Mouse (Mus musculus): ENCODE measurements around the gene Fgf7.

The Fgf7 gene

GRCm38 (mm10) chr2:126034379-126035005 lies at the start of gene Fgf7:
Gene Fgf7, plus strand, starts transcription at chr2:126034658.
- DNase-seq (ENCODE audit: low spot score in 2 of 2) = no peak

- DNase-seq (ENCODE audit: low spot score in 2 of 2) = no peak
These were observed 32.2 kb upstream of the Fgf7 start for GRCm38 (mm10) chr2:126002291-126002690.

DNA sequence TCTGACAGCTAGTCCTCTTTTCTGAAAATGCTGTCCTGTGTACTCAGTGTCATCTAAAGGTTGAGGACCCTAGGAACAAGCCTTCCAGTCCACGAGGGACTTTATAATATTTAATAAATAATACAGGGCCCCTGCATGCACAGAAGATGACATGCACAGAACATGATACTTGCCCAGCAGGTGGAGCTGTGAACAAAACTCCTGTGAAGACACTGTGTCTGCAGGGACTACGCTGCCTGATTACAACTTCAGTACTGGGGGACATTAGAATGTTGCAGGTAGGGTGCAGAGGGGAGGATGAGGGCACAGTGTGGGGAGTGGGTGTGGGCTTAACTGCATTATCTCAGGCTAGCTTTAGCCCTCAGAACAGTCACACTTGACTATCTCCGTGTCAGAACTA lies 28.4 kb upstream of the Fgf7 start:
- peak; percentile 48 to 58 for DNase-seq (ENCODE audit: low spot score in 2 of 2)

DNA sequence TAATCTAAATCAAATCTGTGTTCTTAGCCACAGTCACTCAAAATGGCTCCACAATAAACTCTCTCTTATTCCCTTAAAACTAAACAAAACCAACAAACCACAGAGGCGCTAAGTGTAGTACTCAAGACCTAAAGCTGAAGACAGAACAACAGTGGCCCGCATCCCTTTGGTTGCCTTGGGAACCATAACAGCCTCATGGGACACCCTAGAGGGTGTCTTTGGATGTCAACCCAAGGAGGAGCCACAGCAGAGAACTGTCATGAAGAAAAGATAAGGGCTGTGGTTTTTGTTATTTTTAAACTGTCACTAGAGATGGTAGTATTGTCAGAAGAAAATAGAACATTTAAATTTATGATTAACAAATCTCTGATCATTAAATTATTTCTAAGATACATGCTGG lies 27.7 kb upstream of the Fgf7 start:
- DNase-seq (ENCODE audit: low spot score in 2 of 2) = no peak

GRCm38 (mm10) chr2:126014989-126015710 lies 19.3 kb upstream of the Fgf7 start:
- no peak for DNase-seq (ENCODE audit: low spot score in 2 of 2)

DNA sequence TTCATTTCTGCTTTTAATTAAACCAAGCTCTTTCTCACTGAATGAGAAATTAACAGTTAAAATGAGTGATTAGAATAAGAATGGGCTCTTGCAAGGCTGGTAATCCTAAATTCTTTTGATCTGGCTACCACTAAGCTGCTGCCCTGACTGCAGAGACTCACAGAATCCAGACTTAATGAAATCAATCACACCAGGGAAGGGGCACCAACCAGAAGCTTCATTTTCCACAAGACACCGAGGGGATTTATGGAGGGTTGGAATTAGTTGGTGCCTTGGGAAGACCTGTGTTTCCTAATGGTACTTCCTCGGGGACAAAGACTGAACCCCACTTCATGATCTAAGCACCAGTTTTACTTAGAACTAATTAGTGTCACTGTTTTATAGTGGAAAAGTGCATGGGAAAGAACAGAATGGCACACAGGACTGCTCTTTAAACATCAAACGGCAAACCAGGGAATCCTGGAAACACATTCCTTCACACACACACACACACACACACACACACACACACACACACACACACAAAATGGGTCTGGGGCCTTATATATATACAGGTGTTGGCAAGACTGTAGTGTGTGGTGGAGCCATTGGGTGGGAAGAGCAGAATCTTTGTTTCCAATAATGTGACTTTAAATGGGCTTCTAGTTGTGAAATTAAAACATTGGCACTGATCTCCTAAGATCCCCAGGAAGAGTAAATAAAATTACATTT lies 18.5 kb upstream of the Fgf7 start:
- DNase-seq (ENCODE audit: low spot score in 2 of 2) = no peak

- no peak for DNase-seq (ENCODE audit: low spot score in 2 of 2)
These were observed 3.1 kb upstream of the Fgf7 start for GRCm38 (mm10) chr2:126031186-126031900.

DNA sequence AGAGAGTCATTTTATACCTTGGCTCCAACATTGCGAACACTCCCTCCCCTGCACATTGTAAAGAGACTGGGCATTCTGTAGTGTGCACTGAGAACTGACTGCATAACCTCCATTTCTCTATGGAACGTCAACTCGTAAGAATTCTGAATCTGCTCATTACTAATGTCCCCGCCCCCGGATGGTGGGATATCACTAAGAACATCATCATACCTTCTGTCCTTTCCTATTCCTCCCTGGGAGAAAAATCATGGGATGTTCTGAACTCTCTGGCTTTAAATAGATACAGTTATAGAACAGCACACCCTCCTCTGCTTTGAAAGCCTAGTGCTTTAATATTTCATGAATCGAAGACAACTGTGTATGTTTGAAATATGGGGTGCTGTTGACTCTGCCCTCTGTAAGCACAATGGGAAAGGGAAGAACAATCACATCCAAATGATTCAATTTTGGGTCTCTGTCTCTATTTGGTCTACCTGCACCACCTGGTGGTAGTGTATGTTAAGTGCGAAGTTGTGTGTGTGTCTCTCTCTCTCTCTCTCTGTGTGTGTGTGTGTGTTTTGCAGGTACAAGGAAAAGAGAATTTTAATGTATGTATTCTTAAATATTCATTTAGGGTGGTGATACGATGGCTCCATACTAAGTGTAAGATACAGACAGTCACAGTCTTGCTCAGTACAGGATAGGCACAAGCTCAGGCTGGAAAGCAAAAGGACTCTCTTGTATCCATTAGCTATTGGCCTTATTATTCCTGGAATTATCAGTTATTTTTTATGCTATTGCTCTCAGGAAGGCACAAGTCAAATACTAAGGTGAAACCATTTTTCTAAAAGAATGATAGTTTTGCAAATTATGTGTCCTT lies 1.1 kb upstream of the Fgf7 start:
- DNase-seq (ENCODE audit: low spot score in 2 of 2) = no peak

GRCm38 (mm10) chr2:126035013-126035770 lies 734 bp downstream of the Fgf7 start:
- no peak for DNase-seq (ENCODE audit: low spot score in 2 of 2)

- no peak for DNase-seq (ENCODE audit: low spot score in 2 of 2)
These were observed 1.7 kb downstream of the Fgf7 start for GRCm38 (mm10) chr2:126036121-126036520.

DNA sequence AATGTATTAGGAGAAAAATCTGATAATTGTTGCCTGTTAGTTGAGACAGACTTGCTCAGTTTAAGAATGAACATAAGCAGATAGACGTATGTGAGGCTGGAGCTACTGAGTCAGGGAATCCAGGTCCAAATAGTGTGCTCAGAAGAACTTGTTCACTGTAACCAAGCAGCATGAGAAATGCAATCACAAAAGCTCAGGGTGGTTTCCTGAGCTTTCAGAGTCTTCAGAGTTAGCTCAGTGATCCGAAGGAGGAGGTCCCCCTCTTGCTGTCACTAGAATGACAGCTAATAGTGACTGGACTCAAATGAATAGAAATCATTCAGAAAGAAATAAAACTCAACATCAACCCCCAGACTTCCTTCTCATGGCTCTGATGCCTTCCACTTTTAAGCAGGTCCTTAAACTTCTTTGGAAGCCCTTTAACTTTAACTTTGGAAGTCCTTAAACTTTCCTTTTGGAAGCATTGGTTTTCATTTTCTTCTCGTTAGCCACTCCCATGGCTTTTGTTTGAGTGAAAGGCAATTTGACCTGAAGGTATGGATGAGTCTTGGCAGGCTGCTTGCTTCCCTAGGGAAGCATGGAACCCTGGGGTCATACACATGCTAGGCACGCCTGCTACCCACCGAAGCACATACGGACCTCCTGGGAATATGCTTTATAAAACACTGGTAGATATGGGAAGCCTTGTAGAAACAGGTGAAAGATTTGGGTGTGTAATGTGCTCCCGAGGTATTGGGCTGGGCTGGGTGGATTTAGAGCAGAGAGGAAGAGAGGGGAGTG lies 4.0 kb downstream of the Fgf7 start:
- no peak for DNase-seq (ENCODE audit: low spot score in 2 of 2)

DNA sequence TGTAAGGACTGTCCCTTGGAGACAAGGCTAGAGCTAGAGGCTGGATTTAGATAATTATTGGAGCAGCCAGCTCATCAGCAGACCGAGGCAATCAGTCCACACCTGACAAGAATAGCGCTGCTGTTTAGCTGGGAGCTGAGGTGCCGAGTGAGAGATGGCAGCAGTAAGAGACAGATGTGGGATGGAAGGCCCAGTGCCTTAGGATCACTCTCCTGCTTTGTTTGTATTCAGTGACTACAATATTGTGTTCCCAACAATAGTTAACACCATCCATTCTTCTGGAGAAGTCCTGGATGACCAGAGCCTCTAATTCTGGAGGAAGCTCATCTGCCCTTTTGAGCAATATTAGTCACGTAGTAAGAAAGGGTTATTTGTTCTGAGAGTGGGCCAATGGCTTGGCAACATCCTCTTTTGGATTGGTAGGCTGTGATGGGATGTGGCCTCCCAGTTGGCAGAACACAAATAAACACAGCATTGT lies 5.0 kb downstream of the Fgf7 start:
- no peak for DNase-seq (ENCODE audit: low spot score in 2 of 2)

DNA sequence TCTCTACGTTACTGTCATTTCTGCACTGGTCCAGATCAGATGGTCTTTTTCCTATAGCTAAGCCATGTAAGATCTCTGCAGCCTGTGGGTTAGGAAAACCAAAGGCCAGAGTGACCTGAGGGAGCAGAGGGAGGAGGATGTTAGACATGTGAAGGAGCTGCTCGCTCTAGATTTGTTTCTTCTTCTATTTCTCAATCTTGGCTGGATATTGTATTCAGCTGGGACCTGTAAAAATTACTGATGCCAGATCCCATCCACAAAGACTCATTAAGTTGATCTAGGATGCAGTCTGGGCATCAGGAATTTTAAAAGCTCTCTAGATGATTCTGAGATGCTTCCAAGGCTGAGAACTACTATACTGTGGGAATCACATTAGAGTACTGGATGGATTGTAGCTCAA lies 6.2 kb downstream of the Fgf7 start:
- no peak for DNase-seq (ENCODE audit: low spot score in 2 of 2)

DNA sequence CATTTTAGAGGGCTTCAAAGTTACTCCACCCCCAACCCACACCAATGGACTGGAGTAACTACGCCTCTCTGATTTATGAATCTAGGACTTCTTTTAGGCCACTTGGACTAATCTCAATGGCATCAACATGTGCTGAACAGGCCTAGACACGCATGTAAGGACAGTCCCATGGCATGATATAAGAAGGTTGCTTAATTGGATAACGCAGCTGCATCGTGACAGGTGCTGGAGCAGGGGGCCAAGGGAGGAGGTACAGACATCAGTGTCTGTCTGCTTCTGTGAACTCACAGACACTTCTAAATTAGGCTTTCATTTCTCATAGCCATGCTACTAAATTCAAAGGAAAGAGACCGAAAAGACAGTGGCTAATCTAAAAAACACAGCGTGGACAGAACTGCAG lies 6.8 kb downstream of the Fgf7 start:
- DNase-seq (ENCODE audit: low spot score in 2 of 2) = no peak

DNA sequence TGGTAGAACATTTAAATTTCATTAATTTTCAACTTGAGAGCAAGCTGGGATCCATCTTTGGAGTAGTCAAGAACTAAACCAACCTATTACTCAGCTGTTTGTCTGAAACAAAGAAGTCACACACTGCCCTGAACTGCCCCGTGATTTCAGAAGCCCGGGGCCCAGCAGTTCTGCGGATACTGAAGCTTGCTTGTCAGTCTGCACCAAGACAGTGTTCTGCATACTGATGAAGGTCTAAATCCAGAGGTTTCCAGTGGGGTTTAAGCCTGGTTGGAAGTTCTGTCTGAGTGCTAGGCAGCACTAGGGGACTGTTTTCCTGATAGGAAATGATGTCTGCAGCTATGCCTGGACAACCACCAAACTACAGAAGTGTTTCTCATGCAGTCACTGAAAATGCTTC lies 8.2 kb downstream of the Fgf7 start:
- DNase-seq (ENCODE audit: low spot score in 2 of 2) = no peak

DNA sequence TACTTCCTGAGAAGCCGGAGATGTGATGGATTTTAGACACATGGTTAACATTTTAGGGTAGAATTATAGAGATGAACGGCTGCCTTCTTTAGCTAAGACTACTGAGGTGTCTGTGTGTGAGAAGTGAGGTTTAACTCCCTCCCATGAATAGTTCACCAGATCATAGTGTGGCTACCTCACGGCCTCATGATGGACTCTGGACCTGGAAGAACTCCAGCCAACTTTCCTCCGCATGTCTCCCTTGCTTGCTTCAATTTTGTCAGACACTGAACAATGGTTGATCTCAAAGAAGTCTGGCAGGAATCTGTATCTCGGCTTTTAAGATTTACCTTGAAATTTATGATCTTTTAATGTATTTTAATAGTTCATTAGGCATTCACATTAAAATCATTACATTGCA lies 11.2 kb downstream of the Fgf7 start:
- no peak for DNase-seq (ENCODE audit: low spot score in 2 of 2)

GRCm38 (mm10) chr2:126052749-126053557 lies 18.5 kb downstream of the Fgf7 start:
- DNase-seq (ENCODE audit: low spot score in 2 of 2) = no peak

DNA sequence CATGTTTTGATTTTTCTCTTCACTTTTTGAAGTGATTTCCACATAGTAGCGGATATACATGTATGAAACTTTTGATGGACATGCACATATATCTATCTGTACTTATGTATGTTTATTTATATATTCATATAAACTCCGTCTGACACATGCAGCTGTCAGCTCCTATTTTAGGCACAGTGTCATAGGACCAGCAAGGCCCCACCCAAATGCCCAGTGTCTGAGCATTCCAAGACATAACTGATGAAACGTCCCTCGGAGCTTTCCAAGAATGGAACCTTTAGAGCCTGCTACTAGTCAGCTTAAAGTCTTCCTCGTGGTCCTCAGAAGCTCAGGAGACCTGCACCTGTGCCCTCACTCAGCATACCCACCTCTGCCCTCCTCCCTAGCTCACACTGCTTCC lies 19.2 kb downstream of the Fgf7 start:
- no peak for DNase-seq (ENCODE audit: low spot score in 2 of 2)

- DNase-seq (ENCODE audit: low spot score in 2 of 2) = no peak
These were observed 26.1 kb downstream of the Fgf7 start for GRCm38 (mm10) chr2:126060595-126060994.
